Comparison of ENCODE assay signal across 20 mouse cellular contexts in genomic region chr8:124415789-124416188, GRCm38 (mm10). TPM values are rescaled to one million over a fixed set of nuclear protein-coding genes. Genes with fewer than 3 reads are reported as not detected.
DNase-seq lines count a peak whose midpoint lies in the region; ATAC-seq and TF ChIP-seq lines count a peak whose summit lies in the region.
"Had no signal": no experiment of that assay in that cellular context is flagged by ENCODE, and none has a peak within 500 bp of the region (broad histone marks: within the 10 kb centered on the region; RNA-seq: fewer than 3 reads in every experiment).

No protein-coding gene starts in this region.

- TF ChIP-seq POLR2A in CH12.LX (IDR thresholded peaks at IDR 0.05; ENCODE audit: low read depth, low read length): no peak

- no peaks in the 10 kb centered on the region for H3K9me3 ChIP-seq in CH12.LX (replicated peaks; ENCODE audit: low read length)
- no peaks in the 10 kb centered on the region for H3K9me3 ChIP-seq in E14TG2a.4 (ENCODE audit: low read length)
- H3K9me3 ChIP-seq in forebrain, embryonic 14.5 days (replicated peaks; ENCODE audit: control insufficient read depth, low read length): no peaks in the 10 kb centered on the region

- no peak for TF ChIP-seq RAD21 in CH12.LX (IDR thresholded peaks at IDR 0.05; ENCODE audit: low read depth, low read length)

- peak; percentile 58; the same call in 1 of the 2 replicates for TF ChIP-seq EP300 in CH12.LX (IDR thresholded peaks at IDR 0.05; ENCODE audit: low read length)

- dilution Hi-C loops in CH12.LX (cut with MboI; ENCODE audit: extremely low pct_ligation_motif_present, extremely low pct_unique_long_range_greater_than_20kb, low sequenced_read_pairs): no loop called here

- H3K27ac ChIP-seq in layer of hippocampus, adult 2 months: peak overlapping the region; percentile 67
- peak overlapping the region; percentile 63 for H3K27ac ChIP-seq in left cerebral cortex, adult 2 months
- no peak overlapping the region for H3K27ac ChIP-seq in CH12.LX (ENCODE audit: insufficient read depth, low read depth)
- H3K27ac ChIP-seq in forebrain, embryonic 14.5 days (ENCODE audit: low read depth, low read length): no peak overlapping the region

- in situ Hi-C loops in CH12.LX (cut with MboI; ENCODE audit: low pct_ligation_motif_present, low pct_unique_long_range_greater_than_20kb, low sequenced_read_pairs): no loop called here

- H3K4me3 ChIP-seq in layer of hippocampus, adult 2 months: no peak overlapping the region
- H3K4me3 ChIP-seq in left cerebral cortex, adult 2 months: no peak overlapping the region
- H3K4me3 ChIP-seq in CH12.LX (replicated peaks in 1 of 3; ENCODE audit: low read depth in 2 of 3, low read length in 2 of 3, poor library complexity in 1 of 3) (no peak overlapping the region), E14TG2a.4 (replicated peaks; ENCODE audit: low read length) (peak overlapping the region; percentile 1; the same call in 1 of the 2 replicates)
- no peak overlapping the region for H3K4me3 ChIP-seq in forebrain, embryonic 14.5 days (ENCODE audit: low read depth, low read length)

- no peak for DNase-seq in layer of hippocampus, adult 2 months (ENCODE audit: low spot score in 2 of 2)
- no peak for DNase-seq in layer of hippocampus, postnatal 25 days (ENCODE audit: extremely low spot score in 1 of 2, low spot score in 1 of 2)
- no peak for DNase-seq in left cerebral cortex, adult 2 months (ENCODE audit: extremely low spot score in 1 of 2, low spot score in 2 of 2)
- no peak for DNase-seq in left cerebral cortex, postnatal 4 days
- DNase-seq in CH12.LX (ENCODE audit: extremely low read depth): peak; percentile 66
- no peak for DNase-seq in forebrain, embryonic 14.5 days (ENCODE audit: low spot score)
- DNase-seq in thymus, postnatal 4 days: no peak
- DNase-seq: adrenal gland, adult 8-10 months; adrenal gland, postnatal 14 days; adrenal gland, postnatal 25 days; adrenal gland, postnatal 36 days; B cell, adult 2 months; cerebellum, adult 11 months had no signal

- no peak overlapping the region for H3K4me2 ChIP-seq in CH12.LX (ENCODE audit: insufficient read depth, low read depth, poor library complexity, severe bottlenecking)
- no peak overlapping the region for H3K4me2 ChIP-seq in forebrain, embryonic 14.5 days (ENCODE audit: low read length)

- H3K9ac ChIP-seq in CH12.LX (ENCODE audit: insufficient read depth, low read depth): no peak overlapping the region
- H3K9ac ChIP-seq in forebrain, embryonic 14.5 days (ENCODE audit: low read length): no peak overlapping the region

- no peak for TF ChIP-seq CTCF in layer of hippocampus, adult 2 months (conservative IDR thresholded peaks at IDR 0.05)
- no peak for TF ChIP-seq CTCF in left cerebral cortex, adult 2 months (IDR thresholded peaks at IDR 0.05)
- TF ChIP-seq CTCF in CH12.LX (conservative IDR thresholded peaks at IDR 0.05 in 1 of 2, IDR thresholded peaks at IDR 0.05 in 1 of 2; ENCODE audit: low read depth in 2 of 2, low read length in 2 of 2) (no peak), E14TG2a.4 (conservative IDR thresholded peaks at IDR 0.05; ENCODE audit: low read length) (no peak)

- no peaks in the 10 kb centered on the region for H3K79me2 ChIP-seq in CH12.LX (replicated peaks; ENCODE audit: control insufficient read depth, extremely low read depth, insufficient read depth, poor library complexity, severe bottlenecking)

- H3K36me3 ChIP-seq in CH12.LX (replicated peaks in 1 of 2; ENCODE audit: control insufficient read depth in 1 of 2, insufficient read depth in 1 of 2, low read length in 1 of 2) (no peaks in the 10 kb centered on the region), E14TG2a.4 (ENCODE audit: insufficient read depth, low read length) (peaks cover 14% of the 10 kb centered on the region)
- H3K36me3 ChIP-seq in forebrain, embryonic 14.5 days (ENCODE audit: control insufficient read depth, insufficient read depth, low read length): no peaks in the 10 kb centered on the region
- H3K36me3 ChIP-seq: G1E had no signal

- H3K4me1 ChIP-seq in CH12.LX (ENCODE audit: control insufficient read depth in 1 of 2, insufficient read depth in 2 of 2) (peaks cover 3 to 53% of the 10 kb centered on the region in 2 experiments; a peak in 3 of 4 replicates), E14TG2a.4 (replicated peaks; ENCODE audit: low read depth, low read length) (peaks cover 54% of the 10 kb centered on the region)
- H3K4me1 ChIP-seq in forebrain, embryonic 14.5 days (ENCODE audit: control insufficient read depth, insufficient read depth, low read length): no peaks in the 10 kb centered on the region

- H3K27me3 ChIP-seq in CH12.LX (replicated peaks) (no peaks in the 10 kb centered on the region), E14TG2a.4 (ENCODE audit: insufficient read depth, low read length) (no peaks in the 10 kb centered on the region)
- no peaks in the 10 kb centered on the region for H3K27me3 ChIP-seq in forebrain, embryonic 14.5 days (replicated peaks; ENCODE audit: control insufficient read depth, insufficient read depth, low read length)
- H3K27me3 ChIP-seq: Patski had no signal

- WGBS in forebrain, embryonic 14.5 days: 96% methylated on average over 3 of the region's 3 CpGs

- intact Hi-C loops in left cerebral cortex, adult 2 months (cut with DNase I): no loop called here
- intact Hi-C loops in left cerebral cortex, postnatal 4 days (cut with DNase I): no loop called here

- no peak for ATAC-seq in forebrain, embryonic 14.5 days
- ATAC-seq: activated CD4-positive, CD25-positive, alpha-beta regulatory T cell, adult 4 months; CD4-positive, CD25-positive, alpha-beta regulatory T cell, adult 4 months; Patski had no signal

TF ChIP-seq in CH12.LX, 34 proteins besides CTCF, POLR2A, EP300 and RAD21:
- TF ChIP-seq POLR2AphosphoS2 (IDR thresholded peaks at IDR 0.05; ENCODE audit: low read depth, low read length) (no peak), BHLHE40 (IDR thresholded peaks at IDR 0.05; ENCODE audit: low read depth, low read length) (peak; percentile 47; the same call in 1 of the 2 replicates), ZNF384 (IDR thresholded peaks at IDR 0.05; ENCODE audit: low read depth, low read length) (peak; percentile 57), TCF12 (IDR thresholded peaks at IDR 0.05; ENCODE audit: low read depth, low read length) (peak; percentile 34; the same call in 1 of the 2 replicates), GABPA (IDR thresholded peaks at IDR 0.05; ENCODE audit: insufficient replicate concordance, low read depth, low read length) (no peak), IRF4 (IDR thresholded peaks at IDR 0.05; ENCODE audit: low read depth, low read length) (peak; percentile 34; the same call in 1 of the 2 replicates), ZC3H11A (IDR thresholded peaks at IDR 0.05; ENCODE audit: low read depth, low read length) (no peak), TBP (conservative IDR thresholded peaks at IDR 0.05; ENCODE audit: low read depth, low read length) (no peak)

RNA-seq across cellular contexts. Expression of gene Pgbd5, which starts 23.7 kb away (rescaled TPM):
- total RNA-seq in layer of hippocampus, adult 2 months (2021): 100 to 1,000 TPM; 291 to 304 TPM
- total RNA-seq in layer of hippocampus, postnatal 25 days (2021): 100 to 1,000 TPM; 261 to 272 TPM
- total RNA-seq in left cerebral cortex, adult 2 months (2021): 100 to 1,000 TPM; 208 to 221 TPM
- total RNA-seq in left cerebral cortex, postnatal 4 days (2021): 10 to 100 TPM; 62.3 to 64.6 TPM
- total RNA-seq in CH12.LX (2012; rRNA removed): 1.2 and 3.1 TPM in 2 replicates
- 0.53 and 0.89 TPM in 2 replicates for total RNA-seq in CH12.LX (2014; rRNA removed)
- polyA plus RNA-seq in CH12.LX (2012; ENCODE audit: insufficient read length, low read depth): 3.1 and 3.9 TPM in 2 replicates
- 8.6 and 10.2 TPM in 2 replicates for polyA plus RNA-seq in forebrain, embryonic 14.5 days (2014; fragmentation: Nextera tagmentation; extraction: Ambion mirVana)
- total RNA-seq: MEL had no signal
- polyA plus RNA-seq: activated CD4-positive, CD25-positive, alpha-beta regulatory T cell, adult 4 months; C2C12; CD4-positive, CD25-positive, alpha-beta regulatory T cell, adult 4 months; G1E had no signal

Comparison
In these comparisons a context has a peak if more than half of its experiments do, and no peak if none do; other contexts are left out.
1. H3K27ac ChIP-seq: peak in layer of hippocampus, adult 2 months (single experiment) and left cerebral cortex, adult 2 months (single experiment); none in CH12.LX (single experiment) and forebrain, embryonic 14.5 days (single experiment).
2. RNA of gene Pgbd5, which starts 23.7 kb away (total RNA-seq): 291 to 304 TPM in layer of hippocampus, adult 2 months, 261 to 272 TPM in layer of hippocampus, postnatal 25 days, 208 to 221 TPM in left cerebral cortex, adult 2 months and 62.3 to 64.6 TPM in left cerebral cortex, postnatal 4 days; 0.53 to 3.1 TPM in CH12.LX; every median in the first group is over 10 times any median in the second.